ENCODE assay signal across 9 mouse cellular contexts in the genomic region with DNA sequence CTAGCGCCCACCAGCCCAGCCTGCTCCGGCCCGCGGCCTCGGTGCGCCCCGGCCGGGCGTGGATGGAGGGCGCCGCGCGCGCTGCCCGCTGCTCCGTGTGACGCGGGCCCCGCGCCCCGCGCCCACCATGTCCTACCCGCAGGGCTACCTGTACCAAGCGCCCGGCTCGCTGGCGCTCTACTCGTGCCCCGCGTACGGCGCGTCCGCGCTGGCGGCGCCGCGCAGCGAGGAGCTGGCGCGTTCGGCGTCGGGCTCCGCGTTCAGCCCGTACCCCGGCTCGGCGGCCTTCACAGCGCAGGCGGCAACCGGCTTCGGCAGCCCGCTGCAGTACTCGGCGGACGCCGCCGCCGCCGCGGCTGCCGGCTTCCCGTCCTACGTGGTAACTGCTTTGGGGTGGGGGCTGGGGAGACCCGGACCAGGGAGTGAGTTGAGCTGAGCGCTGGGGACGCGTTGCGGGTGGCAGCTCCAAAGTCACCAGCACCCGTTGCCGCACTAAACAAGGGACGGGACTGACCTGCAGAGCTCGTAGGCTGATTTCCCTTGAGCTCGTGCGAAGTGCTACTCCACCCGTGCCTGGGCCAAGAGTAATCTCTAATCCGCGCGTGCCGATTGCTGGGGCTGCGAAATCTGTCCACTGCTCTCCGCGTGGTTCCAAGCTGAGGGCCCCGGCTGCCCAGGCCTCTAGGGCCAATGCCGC. TPM values are rescaled to one million over a fixed set of nuclear protein-coding genes. Genes with fewer than 3 reads are reported as not detected.
A peak's percentile ranks its signal among the peaks of the same experiment; 100 is the strongest.
DNase-seq lines count a peak whose midpoint lies in the region; ATAC-seq lines count a peak whose summit lies in the region.
"Had no signal": no experiment of that assay in that cellular context is flagged by ENCODE, and none has a peak within 500 bp of the region (broad histone marks: within the 10 kb centered on the region; RNA-seq: fewer than 3 reads in every experiment).

No protein-coding gene starts in this region.

- peak overlapping the region; percentile 96 for H3K27ac ChIP-seq in hindbrain, embryonic 11.5 days (ENCODE audit: low read depth, low read length)
- H3K27ac ChIP-seq in midbrain, embryonic 10.5 days (replicated peaks): peak overlapping the region; percentile 98

- H3K9ac ChIP-seq in hindbrain, embryonic 11.5 days (ENCODE audit: low read depth, low read length): peak overlapping the region; percentile 95

- H3K4me3 ChIP-seq in hindbrain, embryonic 11.5 days (ENCODE audit: low read depth, low read length): peak overlapping the region; percentile 83
- peak overlapping the region; percentile 91 for H3K4me3 ChIP-seq in midbrain, embryonic 10.5 days

- peak overlapping the region; percentile 50 for H3K4me2 ChIP-seq in hindbrain, embryonic 11.5 days (replicated peaks; ENCODE audit: low read depth, low read length)

- WGBS in hindbrain, embryonic 11.5 days: under 1% methylated on average over 83 of the region's 88 CpGs
- WGBS in midbrain, embryonic 10.5 days: under 1% methylated on average over 83 of the region's 88 CpGs

- H3K36me3 ChIP-seq in hindbrain, embryonic 11.5 days (ENCODE audit: control insufficient read depth, insufficient read depth, low read length): 0 out of 2 replicates have a peak, but pooled peaks cover 3% of the 10 kb centered on the region
- H3K36me3 ChIP-seq in midbrain, embryonic 10.5 days: peaks cover 31% of the 10 kb centered on the region

- DNase-seq in kidney, adult 18-20 months: peak; percentile 36
- no peak for DNase-seq in kidney, postnatal 14 days
- peak; percentile 78 for DNase-seq in embryo, embryonic 11 days
- DNase-seq in hindbrain, embryonic 11.5 days (ENCODE audit: low spot score): peak; percentile 76
- peak; percentile 73 for DNase-seq in midbrain, embryonic 10.5 days (ENCODE audit: low spot score)
- no peak for DNase-seq in layer of hippocampus, postnatal 10 days (ENCODE audit: low spot score in 2 of 2)
- no peak for DNase-seq in yolk sac, embryonic 10.5 days (ENCODE audit: low spot score)
- DNase-seq in thymus, postnatal 0 days (ENCODE audit: low spot score): no peak

- H3K9me3 ChIP-seq in hindbrain, embryonic 11.5 days (ENCODE audit: control insufficient read depth, low read length): no peaks in the 10 kb centered on the region
- H3K9me3 ChIP-seq in midbrain, embryonic 10.5 days (replicated peaks): no peaks in the 10 kb centered on the region

- ATAC-seq in hindbrain, embryonic 11.5 days (ENCODE audit: low FRiP score): peak; percentile 8; the same call in 1 of the 2 replicates

- peaks cover 28% of the 10 kb centered on the region for H3K27me3 ChIP-seq in hindbrain, embryonic 11.5 days (ENCODE audit: control insufficient read depth, insufficient read depth, low read length)
- H3K27me3 ChIP-seq in midbrain, embryonic 10.5 days (ENCODE audit: low read depth, poor library complexity, severe bottlenecking): peaks cover 99% of the 10 kb centered on the region

- H3K4me1 ChIP-seq in hindbrain, embryonic 11.5 days (replicated peaks; ENCODE audit: control insufficient read depth, insufficient read depth, low read length): 0 out of 2 replicates have a peak, but pooled peaks cover 7% of the 10 kb centered on the region
- H3K4me1 ChIP-seq in midbrain, embryonic 10.5 days: peaks cover 90% of the 10 kb centered on the region

RNA-seq across cellular contexts. Expression of a gene that starts 0.5 kb away (rescaled TPM):
- 55.9 TPM in 2 replicates for polyA plus RNA-seq in hindbrain, embryonic 11.5 days (2014; fragmentation: Nextera tagmentation; extraction: Ambion mirVana)
- 26.8 and 28.1 TPM in 2 replicates for polyA plus RNA-seq in midbrain, embryonic 10.5 days (2016; fragmentation: Nextera tagmentation; extraction: Ambion mirVana)
- total RNA-seq in layer of hippocampus, postnatal 10 days (2021): under 1 TPM; 0.40 to 0.80 TPM
- polyA plus RNA-seq in thymus, postnatal 0 days (2015; fragmentation: Nextera tagmentation; extraction: Ambion mirVana): 0.17 and 0.29 TPM in 2 replicates
- total RNA-seq: liver, adult 2 months had no signal
- polyA plus RNA-seq: liver, adult 2 months had no signal

Comparison
In these comparisons a context has a peak if more than half of its experiments do, and no peak if none do; other contexts are left out.
1. DNase-seq: peak in kidney, adult 18-20 months (single experiment), embryo, embryonic 11 days (single experiment), hindbrain, embryonic 11.5 days (single experiment) and midbrain, embryonic 10.5 days (single experiment); none in kidney, postnatal 14 days (single experiment), layer of hippocampus, postnatal 10 days (0 of 2), yolk sac, embryonic 10.5 days (single experiment) and thymus, postnatal 0 days (single experiment).
2. RNA of a gene that starts 0.5 kb away (polyA plus RNA-seq): 55.9 TPM in hindbrain, embryonic 11.5 days and 26.8 to 28.1 TPM in midbrain, embryonic 10.5 days; 0.17 to 0.29 TPM in thymus, postnatal 0 days; every median in the first group is over 10 times any median in the second.